Mouse (Mus musculus) MEL (cell line): ENCODE measurements around the gene Nf1.

Source experiments
- CHD2 ChIP-seq: IDR thresholded peaks from 2 replicates; pipeline ENCODE4 v1.6.1; 2011; ENCODE audit warnings: low read length, improper control_type of control experiment
- CTCF ChIP-seq, 3 experiments: IDR thresholded peaks in 2 of 3; conservative IDR thresholded peaks in 1 of 3; 2 replicates each; pipeline ENCODE4 v1.5.1; 2011 to 2012; ENCODE audit warnings: low read length in 3 of 3, low read depth in 2 of 3, mild to moderate bottlenecking in 2 of 3, improper control_type of control experiment in 1 of 3, inconsistent platforms in 1 of 3, mixed read lengths in 1 of 3, moderate library complexity in 1 of 3; ENCODE audit not compliant: control insufficient read depth in 1 of 3, insufficient read depth in 1 of 3, poor library complexity in 1 of 3, severe bottlenecking in 1 of 3
- EP300 ChIP-seq, 2 experiments: IDR thresholded peaks; 2 replicates each; pipeline ENCODE4 v1.6.1; 2011; ENCODE audit warnings: improper control_type of control experiment in 2 of 2, low read length in 2 of 2, low read depth in 1 of 2, mild to moderate bottlenecking in 1 of 2
- SIN3A ChIP-seq: IDR thresholded peaks from 2 replicates; pipeline ENCODE4 v1.6.1; 2012; ENCODE audit warnings: low read length, improper control_type of control experiment, inconsistent platforms
- UBTF ChIP-seq: IDR thresholded peaks from 2 replicates; pipeline ENCODE4 v1.6.1; 2012; ENCODE audit warnings: low read depth, mild to moderate bottlenecking, inconsistent platforms, low read length, improper control_type of control experiment, moderate library complexity, borderline replicate concordance; ENCODE audit not compliant: insufficient read depth
- ZKSCAN1 ChIP-seq: IDR thresholded peaks from 2 replicates; pipeline ENCODE4 v1.6.1; 2012; ENCODE audit warnings: low read depth, mild to moderate bottlenecking, inconsistent platforms, low read length, improper control_type of control experiment, moderate library complexity

DNA sequence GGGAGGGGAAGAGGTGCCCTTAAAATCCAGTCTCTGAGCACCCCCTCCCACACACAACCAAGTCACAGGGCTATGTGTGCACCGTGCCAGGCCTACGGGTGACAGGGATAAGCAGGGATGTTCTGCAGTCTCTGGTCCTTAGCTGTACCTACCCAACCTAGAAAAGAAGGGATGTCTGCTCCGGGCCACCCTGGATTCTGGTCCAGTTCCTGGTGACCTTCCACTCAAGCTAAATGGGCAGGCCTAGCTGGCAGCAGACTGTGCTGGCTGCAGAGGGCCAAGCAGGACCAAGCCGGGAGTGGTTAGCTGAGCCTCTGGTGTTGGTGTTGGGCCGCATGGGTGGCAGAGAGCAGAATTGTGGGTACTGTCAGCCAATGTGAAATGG lies 252.1 kb downstream of the Nf1 start:
- TF ChIP-seq ZKSCAN1, result no peak
- no peak for TF ChIP-seq CHD2
- no peak for TF ChIP-seq SIN3A
- TF ChIP-seq UBTF, result no peak
- TF ChIP-seq CTCF (IDR thresholded peaks at IDR 0.05 in 2 of 3, conservative IDR thresholded peaks at IDR 0.05 in 1 of 3; ENCODE audit: control insufficient read depth in 1 of 3, insufficient read depth in 1 of 3, low read depth in 2 of 3, low read length in 3 of 3, poor library complexity in 1 of 3, severe bottlenecking in 1 of 3), result no peak
- no peak for TF ChIP-seq EP300 (IDR thresholded peaks at IDR 0.05; ENCODE audit: low read depth in 1 of 2, low read length in 2 of 2)
